Mouse (Mus musculus): ENCODE measurements around the gene Wipi2. TPM values are rescaled to one million over a fixed set of nuclear protein-coding genes. Genes with fewer than 3 reads are reported as not detected.

Wipi2 gene
- polyA plus RNA-seq, 1 experiment = 73.3 TPM

DNA sequence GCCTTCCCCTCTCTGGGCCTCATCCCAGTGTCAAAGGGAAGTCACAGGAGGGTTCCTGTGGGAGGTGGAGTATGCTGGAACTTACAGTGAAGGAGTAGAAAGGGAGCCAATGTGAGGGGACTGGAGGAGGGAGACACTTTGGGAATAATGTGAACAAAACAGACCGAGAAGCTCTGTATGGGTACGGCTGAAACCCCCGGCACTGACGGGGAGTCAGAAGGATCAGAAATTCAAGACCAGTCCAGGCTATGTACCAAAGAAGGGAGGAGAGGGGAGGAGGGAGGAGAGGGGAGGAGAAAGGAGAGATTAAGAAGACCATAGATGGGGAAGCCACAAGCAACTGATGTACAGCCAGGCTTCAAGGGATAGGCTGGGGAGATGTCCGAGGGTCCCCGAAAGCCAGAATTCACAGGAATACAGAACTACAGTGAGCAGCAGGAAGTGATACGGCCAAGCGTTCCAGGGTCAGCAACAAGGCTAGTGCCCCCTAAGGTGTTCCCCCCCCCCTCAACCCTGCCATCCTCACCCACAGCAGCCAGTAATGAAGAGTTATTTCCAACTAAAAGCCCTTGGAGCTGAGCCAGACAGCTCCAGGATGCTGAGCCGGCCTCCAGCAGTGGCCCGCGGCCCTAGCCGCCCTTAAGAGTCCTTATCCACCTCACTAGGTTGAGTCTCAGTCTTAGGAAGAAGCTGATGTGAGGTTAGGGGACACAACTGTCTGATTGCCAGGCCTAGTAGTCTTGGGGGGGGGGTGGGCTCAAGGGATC, 65.7 kb downstream of the Wipi2 start:
- DNase-seq = peak; percentile 62 to 69
- TF ChIP-seq POLR2A (IDR thresholded peaks at IDR 0.05; ENCODE audit: borderline replicate concordance, insufficient read depth, low read length) = peak; percentile 65; the same call in 1 of the 2 replicates
- no peak for TF ChIP-seq CTCF (IDR thresholded peaks at IDR 0.05; ENCODE audit: borderline replicate concordance, insufficient read depth, low read depth, low read length)
- 5% methylated on average over 12 of the region's 12 CpGs for WGBS
- H3K4me1 ChIP-seq (ENCODE audit: control insufficient read depth, insufficient read depth, low read length) = peaks cover 16% of the 10 kb centered on the region
- no peaks in the 10 kb centered on the region for H3K27me3 ChIP-seq (ENCODE audit: control insufficient read depth, insufficient read depth, low read length)
- H3K4me3 ChIP-seq (replicated peaks; ENCODE audit: insufficient read depth, low read depth, low read length) = peak overlapping the region; percentile 76
- peak overlapping the region; percentile 91 for H3K27ac ChIP-seq (ENCODE audit: insufficient read depth, low read length)

DNA sequence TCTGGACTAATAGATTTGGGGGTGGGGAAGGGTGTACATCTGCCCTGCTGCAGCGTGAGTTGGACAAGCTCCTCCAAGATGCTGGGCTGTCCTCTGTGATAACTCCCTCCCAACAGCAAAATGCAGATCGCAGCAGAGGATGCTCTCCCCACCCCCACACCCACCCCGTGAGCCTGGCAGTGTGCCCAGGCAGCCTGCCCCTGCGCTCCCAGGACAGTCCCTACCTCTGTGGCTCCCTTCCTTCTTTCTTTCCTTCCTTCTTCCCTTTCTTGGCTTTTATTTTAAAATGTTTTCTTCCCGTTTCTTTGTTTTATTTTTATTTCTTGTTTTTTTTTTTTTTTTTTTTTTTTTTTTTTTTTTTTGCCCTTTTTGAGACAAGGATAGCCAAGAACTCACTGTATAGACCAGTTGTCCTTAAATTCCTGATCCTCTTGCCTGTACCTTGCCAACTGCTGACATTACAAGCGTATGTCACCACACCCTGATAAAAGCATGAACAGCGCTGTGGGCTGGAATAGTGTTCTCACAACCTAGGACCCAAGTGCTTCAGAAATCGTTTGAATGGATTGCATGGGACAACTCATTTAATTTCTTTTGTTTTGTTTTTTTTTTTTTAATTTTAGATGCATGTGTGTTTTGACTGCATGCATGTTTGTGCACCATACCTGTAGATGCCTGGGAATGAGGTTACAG, 66.4 kb downstream of the Wipi2 start:
- Histone ChIP-seq H3K27ac (ENCODE audit: insufficient read depth, low read length) (peak overlapping the region; percentile 91), H3K27me3 (ENCODE audit: control insufficient read depth, insufficient read depth, low read length) (no peaks in the 10 kb centered on the region), H3K4me3 (replicated peaks; ENCODE audit: insufficient read depth, low read depth, low read length) (peak overlapping the region; percentile 76), H3K4me1 (ENCODE audit: control insufficient read depth, insufficient read depth, low read length) (peaks cover 21% of the 10 kb centered on the region)
- DNase-seq = peak in 1 of 2 experiments; percentile 72
- TF ChIP-seq CTCF (IDR thresholded peaks at IDR 0.05; ENCODE audit: borderline replicate concordance, insufficient read depth, low read depth, low read length) (no peak), POLR2A (IDR thresholded peaks at IDR 0.05; ENCODE audit: borderline replicate concordance, insufficient read depth, low read length) (peak; percentile 35; the same call in 1 of the 2 replicates)
- WGBS = 11% methylated on average over 8 of the region's 8 CpGs

DNA sequence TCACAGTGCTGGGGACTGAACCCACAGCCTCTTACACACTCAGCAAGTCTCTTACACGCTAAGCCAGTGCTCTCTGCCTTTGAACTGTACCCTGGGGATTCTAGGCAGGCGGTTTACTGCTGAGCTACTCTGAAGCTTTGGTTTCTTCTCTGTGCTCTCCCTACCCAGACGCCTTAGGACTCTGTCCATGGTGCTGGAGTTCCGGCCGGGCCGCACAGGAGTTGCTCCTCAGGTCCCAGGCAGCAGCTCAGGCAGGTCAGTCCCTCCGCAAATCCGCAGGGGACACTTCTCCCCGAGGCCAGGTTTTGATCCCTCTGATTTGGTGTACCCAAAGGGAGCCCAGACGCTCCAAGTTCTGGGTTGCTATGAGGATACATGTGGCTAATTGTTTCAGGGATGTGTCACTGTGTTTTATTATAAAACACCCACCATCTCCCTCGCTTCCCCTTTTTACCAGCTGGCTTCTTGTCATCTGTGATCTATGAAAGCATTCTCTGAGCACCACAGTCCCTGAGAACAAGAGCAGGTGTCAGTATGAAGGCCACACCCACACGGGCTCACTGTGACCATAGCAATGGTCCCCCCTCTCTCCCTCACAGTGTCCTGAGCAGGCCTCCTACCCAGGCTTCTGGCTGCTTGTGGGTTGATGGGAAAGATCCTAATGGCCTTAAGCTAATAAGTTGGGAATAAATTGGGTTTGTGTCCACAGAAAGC, 67.3 kb downstream of the Wipi2 start:
- no peak for TF ChIP-seq CTCF (IDR thresholded peaks at IDR 0.05; ENCODE audit: borderline replicate concordance, insufficient read depth, low read depth, low read length)
- no peak for TF ChIP-seq POLR2A (IDR thresholded peaks at IDR 0.05; ENCODE audit: borderline replicate concordance, insufficient read depth, low read length)
- Histone ChIP-seq H3K27ac (ENCODE audit: insufficient read depth, low read length) (peak overlapping the region; percentile 65), H3K4me1 (ENCODE audit: control insufficient read depth, insufficient read depth, low read length) (peaks cover 22% of the 10 kb centered on the region), H3K27me3 (ENCODE audit: control insufficient read depth, insufficient read depth, low read length) (no peaks in the 10 kb centered on the region), H3K4me3 (replicated peaks; ENCODE audit: insufficient read depth, low read depth, low read length) (peak overlapping the region; percentile 67)
- 20% methylated on average over 12 of the region's 12 CpGs for WGBS
- peak; percentile 36 to 52 for DNase-seq

DNA sequence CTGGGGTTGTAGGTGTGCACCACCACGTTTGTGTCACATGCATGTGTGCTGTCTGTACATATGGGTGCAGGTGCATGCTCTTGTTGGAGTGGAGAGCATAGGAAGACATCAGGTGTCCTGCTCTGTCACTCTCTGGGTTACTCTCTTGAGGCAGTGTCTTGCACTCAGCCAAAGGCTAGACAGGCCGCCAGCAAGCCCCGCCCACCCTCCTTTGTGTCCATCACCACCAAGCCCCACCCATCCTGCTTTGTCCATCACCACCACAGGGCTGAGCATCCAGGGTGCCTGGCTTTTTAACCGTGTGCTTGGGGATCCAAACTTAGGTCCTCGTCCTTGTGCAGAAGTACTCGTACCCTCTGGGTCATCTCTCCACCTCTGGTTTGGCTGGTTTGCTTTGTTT, 68.8 kb downstream of the Wipi2 start:
- H3K27me3 ChIP-seq (ENCODE audit: control insufficient read depth, insufficient read depth, low read length) = no peaks in the 10 kb centered on the region
- WGBS = 43% methylated on average over 6 of the region's 6 CpGs

DNA sequence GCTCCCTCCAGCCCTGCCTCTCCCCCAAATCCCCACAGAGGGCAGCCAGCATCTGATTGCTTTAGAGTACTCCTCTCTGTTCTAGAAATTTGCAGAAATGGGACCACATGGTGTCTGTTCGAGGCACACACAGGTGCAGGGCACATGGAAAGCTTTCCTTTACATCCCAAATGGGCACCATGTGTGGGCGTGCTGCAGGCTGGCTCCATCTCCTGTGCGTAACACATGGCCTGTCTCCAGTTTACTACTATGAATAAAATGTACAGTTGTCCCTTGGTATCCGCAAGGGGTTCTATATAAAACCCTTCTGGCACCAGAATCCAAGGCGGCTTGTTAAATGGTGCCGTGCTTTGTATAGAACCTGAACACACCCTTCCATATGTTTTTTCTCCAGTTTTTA, 69.4 kb downstream of the Wipi2 start:
- no peak for TF ChIP-seq CTCF (IDR thresholded peaks at IDR 0.05; ENCODE audit: borderline replicate concordance, insufficient read depth, low read depth, low read length)
- TF ChIP-seq POLR2A (IDR thresholded peaks at IDR 0.05; ENCODE audit: borderline replicate concordance, insufficient read depth, low read length) = no peak

More for the DNA sequence above, 68.8 kb downstream of the Wipi2 start:
- no peak for TF ChIP-seq CTCF (IDR thresholded peaks at IDR 0.05; ENCODE audit: borderline replicate concordance, insufficient read depth, low read depth, low read length)
- no peak for TF ChIP-seq POLR2A (IDR thresholded peaks at IDR 0.05; ENCODE audit: borderline replicate concordance, insufficient read depth, low read length)
- peak in 1 of 2 experiments; percentile 52 for DNase-seq
- H3K27ac ChIP-seq (ENCODE audit: insufficient read depth, low read length) = no peak overlapping the region
- no peak overlapping the region for H3K4me3 ChIP-seq (replicated peaks; ENCODE audit: insufficient read depth, low read depth, low read length)
- peaks cover 26% of the 10 kb centered on the region for H3K4me1 ChIP-seq (ENCODE audit: control insufficient read depth, insufficient read depth, low read length)

DNA sequence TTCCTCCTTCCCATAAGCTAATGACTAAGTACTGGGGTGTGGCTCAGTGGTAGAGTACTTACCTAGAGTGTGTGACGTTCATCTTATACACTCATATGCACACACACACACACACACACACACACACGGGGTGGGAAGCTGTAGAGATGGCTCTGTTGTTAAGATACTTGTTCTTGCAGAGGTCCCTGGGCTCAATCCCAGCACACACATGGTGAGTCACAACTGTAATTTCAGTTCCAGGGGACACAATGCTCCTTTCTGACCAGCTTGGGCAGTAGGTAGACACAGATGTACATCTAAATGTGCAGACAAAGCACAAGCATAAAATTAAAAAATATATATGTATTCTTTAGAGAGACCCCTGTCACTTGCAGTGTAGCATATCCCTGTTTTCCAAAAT, 70.2 kb downstream of the Wipi2 start:
- DNase-seq = no peak
- 77% methylated on average over 2 of the region's 2 CpGs for WGBS

More for the DNA sequence above, 69.4 kb downstream of the Wipi2 start:
- no peaks in the 10 kb centered on the region for H3K27me3 ChIP-seq (ENCODE audit: control insufficient read depth, insufficient read depth, low read length)
- WGBS = 41% methylated on average over 6 of the region's 6 CpGs
- H3K27ac ChIP-seq (ENCODE audit: insufficient read depth, low read length) = no peak overlapping the region
- peaks cover 28% of the 10 kb centered on the region for H3K4me1 ChIP-seq (ENCODE audit: control insufficient read depth, insufficient read depth, low read length)
- DNase-seq = peak in 1 of 2 experiments; percentile 41
- H3K4me3 ChIP-seq (replicated peaks; ENCODE audit: insufficient read depth, low read depth, low read length) = no peak overlapping the region

DNA sequence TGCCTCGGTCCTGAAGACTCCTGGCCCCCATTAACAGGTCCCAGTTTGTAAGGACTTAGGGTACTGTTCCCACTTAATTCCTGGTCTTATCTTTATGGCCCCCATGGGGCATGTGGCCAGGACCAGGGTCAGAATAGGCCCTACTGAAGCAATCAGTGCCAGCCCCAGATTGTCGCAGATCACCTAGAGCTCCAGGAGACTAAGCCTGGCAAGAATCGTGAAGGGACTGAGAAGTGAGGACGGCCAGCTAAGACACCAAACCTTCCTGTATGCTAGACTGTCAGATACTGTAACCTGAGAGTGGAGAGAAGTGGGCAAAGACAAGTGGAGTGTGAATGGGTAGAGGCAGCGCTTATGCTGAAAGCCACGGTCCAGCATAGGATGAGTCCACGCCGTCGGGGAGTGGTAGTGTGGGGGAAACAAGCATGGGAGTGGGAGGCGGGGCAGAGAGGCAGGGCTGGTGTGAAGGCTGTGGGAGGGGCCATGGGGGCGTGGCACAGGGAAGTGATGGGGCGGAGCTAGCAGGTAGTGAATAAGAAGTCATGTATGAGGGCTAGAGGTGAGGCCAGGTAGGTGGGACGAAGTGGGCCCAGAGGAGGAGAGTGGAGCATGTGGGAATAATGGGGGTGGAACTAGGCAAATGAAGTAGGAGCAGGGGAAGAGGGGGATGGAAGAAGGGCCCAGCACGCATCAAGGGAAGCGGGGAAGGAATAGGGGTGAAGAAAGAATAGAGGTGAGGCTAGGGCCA, 73.5 kb downstream of the Wipi2 start:
- no peak overlapping the region for H3K4me3 ChIP-seq (replicated peaks; ENCODE audit: insufficient read depth, low read depth, low read length)
- DNase-seq = peak; percentile 49 to 57
- no peak overlapping the region for H3K27ac ChIP-seq (ENCODE audit: insufficient read depth, low read length)
- WGBS = 38% methylated on average over 15 of the region's 15 CpGs
- no peaks in the 10 kb centered on the region for H3K27me3 ChIP-seq (ENCODE audit: control insufficient read depth, insufficient read depth, low read length)
- TF ChIP-seq POLR2A (IDR thresholded peaks at IDR 0.05; ENCODE audit: borderline replicate concordance, insufficient read depth, low read length) = no peak
- TF ChIP-seq CTCF (IDR thresholded peaks at IDR 0.05; ENCODE audit: borderline replicate concordance, insufficient read depth, low read depth, low read length) = no peak
- peaks cover 45% of the 10 kb centered on the region for H3K4me1 ChIP-seq (ENCODE audit: control insufficient read depth, insufficient read depth, low read length)

More for the DNA sequence above, 70.2 kb downstream of the Wipi2 start:
- Histone ChIP-seq H3K4me3 (replicated peaks; ENCODE audit: insufficient read depth, low read depth, low read length) (no peak overlapping the region), H3K27me3 (ENCODE audit: control insufficient read depth, insufficient read depth, low read length) (no peaks in the 10 kb centered on the region), H3K27ac (ENCODE audit: insufficient read depth, low read length) (no peak overlapping the region), H3K4me1 (ENCODE audit: control insufficient read depth, insufficient read depth, low read length) (peaks cover 30% of the 10 kb centered on the region)
- TF ChIP-seq POLR2A (IDR thresholded peaks at IDR 0.05; ENCODE audit: borderline replicate concordance, insufficient read depth, low read length) = no peak
- no peak for TF ChIP-seq CTCF (IDR thresholded peaks at IDR 0.05; ENCODE audit: borderline replicate concordance, insufficient read depth, low read depth, low read length)

Data from cerebellum, adult 2 months (tissue).